Mouse (Mus musculus): ENCODE measurements at regions not wholly inside any gene's neighbourhood (a gene's known extent, or its start where the extent isn't known, plus 50 kb on each side); places are given as distances from the start of the nearest gene placed in this dataset.
A peak's percentile ranks its signal among the peaks of the same experiment; 100 is the strongest.

- DNase-seq (ENCODE audit: low spot score in 2 of 2), result no peak
These were observed 56.9 kb downstream of the Klf4 start for GRCm38 (mm10) chr4:55475409-55475808.

- no peak for DNase-seq (ENCODE audit: low spot score in 2 of 2)
These were observed 58.0 kb downstream of the Klf4 start for GRCm38 (mm10) chr4:55474044-55474788.

DNA sequence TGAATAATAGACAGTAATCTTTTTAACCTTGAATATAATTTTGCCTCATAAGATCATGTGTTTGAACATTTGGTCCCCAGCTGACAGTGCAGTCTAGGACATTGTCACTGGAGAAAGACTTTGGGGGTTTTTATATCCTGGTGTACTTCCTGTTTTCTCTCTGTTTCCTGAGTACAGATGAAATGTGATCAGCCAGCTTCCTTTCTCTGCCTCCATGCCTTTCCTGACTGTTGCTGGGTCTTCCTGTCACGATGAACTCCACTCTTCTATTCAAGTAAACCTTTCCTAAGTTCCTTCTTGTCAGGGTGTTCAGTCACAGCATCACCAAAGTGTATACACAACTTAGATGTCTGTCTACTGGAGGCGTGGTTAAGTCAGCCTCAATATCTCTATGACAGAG, 59.6 kb downstream of the Klf4 start:
- no peak for DNase-seq (ENCODE audit: low spot score in 2 of 2)

DNA sequence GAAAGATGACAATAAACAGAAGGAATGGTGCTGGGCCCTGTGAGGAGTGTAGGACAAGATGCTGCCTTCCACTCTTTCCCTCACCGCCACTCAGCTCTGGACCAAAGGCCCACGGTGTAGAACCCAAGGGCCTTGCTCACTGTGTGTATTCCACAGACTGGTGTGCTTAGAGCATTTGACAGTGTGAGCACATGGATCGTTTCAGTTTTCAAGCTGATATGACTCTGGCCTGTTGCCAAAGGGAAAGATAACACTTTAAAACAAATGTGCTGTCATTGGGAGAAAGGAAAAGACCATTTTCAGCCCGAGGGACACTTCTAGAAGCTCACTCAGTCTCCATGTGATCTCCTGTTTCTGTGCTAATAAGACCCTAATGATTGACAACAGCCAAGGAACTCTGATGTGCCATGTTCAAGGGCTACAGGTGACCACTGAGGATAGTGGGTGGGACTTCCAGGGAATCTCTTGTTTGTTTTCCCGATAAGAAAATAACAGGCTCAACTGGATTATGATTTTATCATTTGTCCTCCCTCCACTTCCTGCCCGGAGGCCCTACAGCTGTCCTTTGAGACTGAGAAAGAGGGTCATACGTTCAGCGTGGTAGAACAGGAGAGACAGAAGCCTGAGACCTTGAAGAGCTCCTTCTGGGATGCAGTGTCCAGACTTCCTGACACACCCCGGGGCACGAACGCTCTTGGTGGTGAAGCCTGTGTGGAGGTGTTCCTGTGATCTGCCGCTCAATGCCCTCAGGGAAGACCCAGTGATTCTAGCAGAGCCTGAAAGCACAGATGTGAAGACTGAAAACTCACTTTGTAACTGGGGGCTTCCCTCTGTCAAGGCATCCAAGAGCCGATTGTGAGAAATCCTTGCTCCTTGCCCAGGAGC, 61.2 kb downstream of the Klf4 start:
- DNase-seq (ENCODE audit: low spot score in 2 of 2), result no peak

GRCm38 (mm10) chr4:55464192-55464591, 68.1 kb downstream of the Klf4 start:
- DNase-seq (ENCODE audit: low spot score in 2 of 2), result no peak

- DNase-seq (ENCODE audit: low spot score in 2 of 2), result no peak
These were observed 70.3 kb downstream of the Klf4 start for GRCm38 (mm10) chr4:55461927-55462326.

DNA sequence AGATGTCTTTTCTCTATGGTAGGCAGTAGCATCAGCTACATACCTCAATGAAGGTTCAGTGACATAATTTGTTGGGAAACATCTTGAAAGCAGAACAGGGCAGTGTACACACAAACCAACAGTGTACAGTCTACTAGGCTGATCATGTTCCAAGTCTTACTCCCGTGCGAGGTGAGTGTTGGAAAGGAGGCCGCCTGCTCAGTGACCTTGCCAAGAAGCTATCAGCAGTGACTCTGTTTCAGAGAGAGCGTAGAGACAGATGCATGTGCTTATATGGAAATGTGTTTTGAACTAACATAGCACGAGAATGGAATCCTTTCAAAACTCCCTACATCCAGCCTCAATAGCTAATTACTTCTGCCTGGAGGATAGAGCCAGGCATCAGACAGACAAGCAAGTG, 78.4 kb downstream of the Klf4 start:
- no peak for DNase-seq (ENCODE audit: low spot score in 2 of 2)

DNA sequence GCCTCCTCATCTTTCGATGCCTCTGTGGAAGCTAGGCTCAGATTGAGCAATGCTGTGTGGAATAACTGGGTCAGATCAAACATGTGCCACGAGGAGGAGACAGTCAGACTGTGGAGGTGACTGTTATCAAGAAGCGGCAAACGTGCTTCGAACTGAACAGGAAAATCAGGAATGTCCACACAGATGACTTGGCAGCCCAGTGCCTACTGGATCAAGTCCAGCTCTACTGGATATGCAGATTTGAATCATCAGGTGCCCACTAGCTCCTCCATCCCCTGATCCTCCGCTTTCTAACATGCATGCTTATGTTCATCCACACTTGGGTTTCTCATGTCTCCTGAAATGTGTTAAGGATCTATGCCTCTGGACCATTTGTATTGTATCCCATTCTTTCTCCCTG, 79.7 kb downstream of the Klf4 start:
- DNase-seq (ENCODE audit: low spot score in 2 of 2), result no peak

GRCm38 (mm10) chr4:55451711-55452110, 80.6 kb downstream of the Klf4 start:
- no peak for DNase-seq (ENCODE audit: low spot score in 2 of 2)

DNA sequence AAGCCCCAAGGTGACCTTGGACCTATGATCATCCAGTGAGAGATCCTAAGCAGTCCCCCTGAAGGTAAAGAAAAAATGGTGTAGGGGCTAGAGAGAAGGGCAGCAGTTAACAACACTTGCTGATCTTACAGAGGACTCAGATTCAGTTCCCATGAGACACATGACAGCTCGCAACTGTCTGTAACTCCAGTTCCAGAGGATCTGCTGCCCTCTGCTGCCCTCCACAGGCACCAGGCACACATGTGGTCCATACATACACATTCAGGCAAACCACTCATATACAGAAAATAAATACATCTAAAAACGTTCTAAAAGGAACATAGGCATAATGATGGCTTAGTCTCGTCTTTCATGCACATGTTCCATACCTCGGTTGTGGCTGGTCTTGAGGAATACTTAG, 81.2 kb downstream of the Klf4 start:
- DNase-seq (ENCODE audit: low spot score in 2 of 2), result peak in 1 of 2 experiments; percentile 26

- no peak for DNase-seq (ENCODE audit: low spot score in 2 of 2)
These were observed 88.8 kb downstream of the Klf4 start for GRCm38 (mm10) chr4:55443489-55443888.

DNA sequence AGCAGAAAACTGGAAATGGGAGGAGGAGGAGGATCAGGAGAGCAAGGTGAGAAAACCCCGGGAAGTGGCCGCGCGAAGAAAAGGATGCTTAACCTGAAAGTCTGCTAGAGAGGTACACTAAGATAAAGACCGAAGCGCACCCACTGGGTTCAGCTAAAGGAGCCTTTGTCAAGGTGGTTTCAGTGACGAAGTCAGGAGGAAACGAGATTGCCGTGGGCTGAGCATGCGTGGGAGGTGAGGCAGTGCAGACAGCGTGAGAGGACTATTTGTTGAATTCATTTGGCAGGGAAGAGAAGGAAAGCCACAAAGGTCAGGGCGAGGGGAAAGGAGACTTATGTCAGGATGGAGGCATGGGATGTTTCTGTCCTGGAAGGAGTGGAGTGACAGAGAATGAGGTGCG, 90.2 kb downstream of the Klf4 start:
- no peak for DNase-seq (ENCODE audit: low spot score in 2 of 2)

Data from spleen, postnatal 10 days (tissue).